Mouse (Mus musculus) erythroblast, embryonic 14.5 days (primary cell): Measurements from ENCODE around the gene Xlr3c. TPM values are rescaled to one million over a fixed set of nuclear protein-coding genes. Genes with fewer than 3 reads are reported as not detected.

Experiments
- polyA plus RNA-seq: library from polyadenylated mRNA; stranded (reverse); fragments of >175 nt; gene quantifications from 2 replicates; pipeline ENCODE4 v1.2.3, GENCODE M21; 2012

The Xlr3c gene
- polyA plus RNA-seq, 1 experiment = not detected

Other genes starting within 250 kb of the Xlr3c start
- gene Pnma5, start 228.3 kb downstream of the Xlr3c start, polyA plus RNA-seq = not detected in 2 replicates
- not detected in 2 replicates for gene Pnma3, start 200.6 kb downstream of the Xlr3c start, polyA plus RNA-seq
- gene Xlr4a, start 182.9 kb downstream of the Xlr3c start, polyA plus RNA-seq = not detected in 2 replicates
- gene Xlr3a, start 168.3 kb downstream of the Xlr3c start, polyA plus RNA-seq = not detected in 2 replicates
- not detected in 2 replicates for gene Gm14685, start 148.3 kb downstream of the Xlr3c start, polyA plus RNA-seq
- not detected in 2 replicates for gene Xlr5b, start 116.6 kb downstream of the Xlr3c start, polyA plus RNA-seq
- gene DXBay18, start 115.9 kb downstream of the Xlr3c start, polyA plus RNA-seq = not detected in 2 replicates
- not detected in 2 replicates for gene Spin2d, start 88.4 kb downstream of the Xlr3c start, polyA plus RNA-seq
- not detected in 2 replicates for gene Xlr3b, start 73.2 kb downstream of the Xlr3c start, polyA plus RNA-seq
- gene Xlr4b, start 51.1 kb downstream of the Xlr3c start, polyA plus RNA-seq = not detected in 2 replicates
- gene F8a, start 37.1 kb downstream of the Xlr3c start, polyA plus RNA-seq = 0.45 and 0.53 TPM in 2 replicates
- gene Xlr4c, start 22.3 kb downstream of the Xlr3c start, polyA plus RNA-seq = 0.19 TPM in 1 of 2 replicates, not detected in the other
- not detected in 2 replicates for gene Xlr5a, start 27.6 kb upstream of the Xlr3c start, polyA plus RNA-seq
- gene Xlr5c, start 27.6 kb upstream of the Xlr3c start, polyA plus RNA-seq = not detected in 2 replicates
- not detected in 2 replicates for gene Gm45015, start 71.5 kb upstream of the Xlr3c start, polyA plus RNA-seq
- gene Zfp275, start 77.2 kb upstream of the Xlr3c start, polyA plus RNA-seq = 0.01 and 0.02 TPM in 2 replicates
- gene Gm18336, start 133.3 kb upstream of the Xlr3c start, polyA plus RNA-seq = not detected in 2 replicates
- gene Zfp92, start 145.7 kb upstream of the Xlr3c start, polyA plus RNA-seq = not detected in 2 replicates
- gene Trex2, start 170.0 kb upstream of the Xlr3c start, polyA plus RNA-seq = not detected in 2 replicates
- 0.72 and 1.1 TPM in 2 replicates for gene Haus7, start 193.7 kb upstream of the Xlr3c start, polyA plus RNA-seq
- gene Bgn, start 218.2 kb upstream of the Xlr3c start, polyA plus RNA-seq = 0.01 and 0.04 TPM in 2 replicates
- gene Atp2b3, start 237.7 kb upstream of the Xlr3c start, polyA plus RNA-seq = not detected in 2 replicates